Mouse (Mus musculus) gastrocnemius, postnatal 10 days (tissue): ENCODE data around the gene Gucy1a1. TPM values are rescaled to one million over a fixed set of nuclear protein-coding genes. Genes with fewer than 3 reads are reported as not detected.

Source experiments
- DNase-seq: peaks from one replicate; pipeline ENCODE4 v3.0.0; 2021; ENCODE audit warnings: mixed read lengths
- microRNA-seq, 2 experiments: library from miRNA; unstranded; fragments of <30 nt; microRNA quantifications; one replicate each; pipeline ENCODE4 v1.2.0; 2021
- total RNA-seq, 2 experiments: library from RNA; stranded (reverse); gene quantifications; 2 replicates each; pipeline ENCODE4 v1.2.3; 2021

The Gucy1a1 gene
- total RNA-seq, 2 experiments from 2014 or later, result 22.5 to 28.5 TPM

DNA sequence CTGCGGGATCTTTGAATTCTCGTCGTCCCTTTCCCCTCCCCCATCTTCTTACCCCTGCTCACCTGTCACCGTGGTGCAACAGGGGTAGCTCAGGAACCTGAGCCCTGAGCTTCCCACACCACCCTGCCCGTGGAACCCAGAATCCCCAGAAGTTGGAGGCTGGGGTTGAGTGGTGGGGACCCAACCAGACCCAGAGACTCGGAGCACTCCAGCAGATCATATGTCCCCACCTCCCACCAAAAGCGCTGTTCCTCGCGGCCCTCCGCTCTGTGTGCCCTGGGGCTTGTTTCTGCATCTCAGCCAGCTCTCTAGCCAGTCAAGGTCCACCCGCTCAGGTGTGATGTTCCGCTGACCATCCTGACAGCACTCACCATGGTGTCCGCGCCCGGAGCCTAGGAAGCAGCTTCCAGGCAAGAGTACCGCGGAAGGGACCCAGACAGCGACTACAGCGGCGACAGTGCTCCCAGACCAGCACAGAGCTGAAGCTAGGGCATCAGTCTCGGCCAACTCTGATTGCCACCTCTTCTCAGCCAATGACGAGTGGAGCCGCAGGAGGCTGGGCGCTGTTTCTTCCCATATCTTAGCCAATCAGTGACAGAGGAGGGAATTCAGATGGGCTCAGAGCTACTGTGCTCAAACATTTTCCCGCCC is 71.3 kb downstream of the Gucy1a1 start, which contains the start of gene Gucy1b1:
Gucy1b1 (minus strand) TSS at position 489 of the 651 bp plus-strand sequence.
- peak; percentile 50 for DNase-seq

DNA sequence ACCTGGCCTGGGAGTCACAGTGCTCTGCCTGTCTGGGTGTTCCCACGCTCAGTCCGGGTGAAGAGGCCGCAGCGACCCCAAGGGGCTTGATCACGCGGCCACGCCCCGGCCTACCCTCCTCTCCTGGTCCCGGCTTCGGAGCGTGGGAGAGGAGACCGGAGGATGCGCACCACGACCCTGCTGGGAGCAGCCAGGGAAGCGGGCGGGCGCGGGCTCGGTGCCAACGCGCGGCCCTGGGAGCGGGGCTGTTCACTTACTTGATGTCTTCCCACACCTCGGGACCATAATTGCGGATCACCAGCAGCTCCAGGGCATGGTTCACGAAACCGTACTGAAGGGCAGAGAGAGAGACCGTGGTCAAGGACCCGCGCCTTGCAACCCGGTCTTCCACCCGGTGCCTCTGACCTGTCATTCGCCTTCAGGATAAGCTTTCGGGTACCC is 71.8 kb downstream of the Gucy1a1 start:
- peak; percentile 57 for DNase-seq

DNA sequence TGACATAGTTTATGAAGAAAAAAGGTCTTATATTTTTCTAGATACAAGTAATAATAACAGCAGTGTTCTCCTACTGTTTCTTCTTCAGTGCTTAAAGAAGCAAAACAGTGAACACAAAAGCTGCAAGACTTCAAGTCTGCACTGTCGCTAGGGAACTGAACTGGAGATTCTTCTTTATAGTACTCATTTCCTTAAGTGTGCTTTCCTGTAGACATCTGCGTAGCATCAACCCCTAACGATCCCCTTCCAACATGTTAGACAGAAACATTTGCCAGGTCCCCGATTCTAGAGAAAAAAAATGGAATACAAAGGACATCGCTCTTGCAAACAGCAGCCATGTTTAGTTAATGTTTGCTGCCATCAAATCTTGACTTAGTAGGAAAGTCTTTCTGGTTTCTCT is 77.8 kb downstream of the Gucy1a1 start:
- no peak for DNase-seq

DNA sequence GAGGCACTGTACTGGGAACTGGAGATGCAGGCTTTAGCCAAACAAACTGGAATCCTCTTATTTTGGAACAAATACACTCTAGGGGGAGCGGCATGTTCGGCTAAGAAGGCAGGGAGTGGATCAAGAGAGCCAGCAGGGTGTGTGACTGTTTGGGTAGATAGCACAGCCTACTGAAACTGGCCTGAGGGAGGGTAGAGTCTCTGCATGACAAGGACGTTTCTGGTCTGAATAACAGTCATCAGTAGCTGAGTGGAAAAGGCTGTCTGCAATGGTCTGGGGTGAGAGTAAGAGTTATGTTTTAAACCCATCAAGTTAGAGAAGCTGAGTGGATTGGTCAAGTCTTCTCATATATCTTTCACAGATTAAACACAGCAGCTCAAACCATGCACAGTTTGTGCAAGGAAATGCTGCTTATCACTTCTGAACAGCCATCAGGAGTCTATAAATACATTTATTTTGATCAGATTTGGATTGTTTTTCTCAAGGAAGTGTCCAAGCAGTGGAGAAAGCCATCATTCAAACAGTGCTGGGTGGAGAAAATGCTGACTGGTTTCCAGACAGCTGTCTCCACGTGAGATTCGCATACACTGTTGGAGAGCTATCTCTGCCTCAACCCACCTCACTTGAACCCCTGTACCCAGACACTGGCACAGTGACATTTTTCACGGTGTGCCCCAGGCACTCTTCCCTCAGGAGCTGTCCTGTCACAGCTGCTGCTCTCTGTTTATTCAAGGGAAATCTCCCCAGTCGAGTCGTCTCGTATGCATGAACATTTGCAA is 84.0 kb downstream of the Gucy1a1 start:
- no peak for DNase-seq

DNA sequence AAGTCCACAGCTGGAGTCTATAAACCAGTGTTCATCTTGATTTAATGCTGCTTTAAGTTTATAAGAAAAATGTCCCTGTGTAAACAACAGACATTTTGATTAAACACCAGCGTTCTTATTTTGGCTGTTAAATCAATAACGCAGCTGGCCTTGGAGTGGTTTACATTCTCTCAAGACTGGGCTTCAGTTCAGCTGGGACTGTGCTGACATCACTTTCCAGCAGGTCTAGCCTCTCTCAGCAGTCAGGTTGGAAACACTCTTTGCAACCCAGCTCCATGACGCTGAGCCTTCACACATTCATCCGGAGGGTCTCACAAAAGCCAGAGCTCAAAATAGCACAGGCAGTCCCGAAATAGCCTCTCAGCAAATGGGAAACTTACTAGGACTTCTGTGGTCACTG is 88.4 kb downstream of the Gucy1a1 start:
- DNase-seq, result no peak

DNA sequence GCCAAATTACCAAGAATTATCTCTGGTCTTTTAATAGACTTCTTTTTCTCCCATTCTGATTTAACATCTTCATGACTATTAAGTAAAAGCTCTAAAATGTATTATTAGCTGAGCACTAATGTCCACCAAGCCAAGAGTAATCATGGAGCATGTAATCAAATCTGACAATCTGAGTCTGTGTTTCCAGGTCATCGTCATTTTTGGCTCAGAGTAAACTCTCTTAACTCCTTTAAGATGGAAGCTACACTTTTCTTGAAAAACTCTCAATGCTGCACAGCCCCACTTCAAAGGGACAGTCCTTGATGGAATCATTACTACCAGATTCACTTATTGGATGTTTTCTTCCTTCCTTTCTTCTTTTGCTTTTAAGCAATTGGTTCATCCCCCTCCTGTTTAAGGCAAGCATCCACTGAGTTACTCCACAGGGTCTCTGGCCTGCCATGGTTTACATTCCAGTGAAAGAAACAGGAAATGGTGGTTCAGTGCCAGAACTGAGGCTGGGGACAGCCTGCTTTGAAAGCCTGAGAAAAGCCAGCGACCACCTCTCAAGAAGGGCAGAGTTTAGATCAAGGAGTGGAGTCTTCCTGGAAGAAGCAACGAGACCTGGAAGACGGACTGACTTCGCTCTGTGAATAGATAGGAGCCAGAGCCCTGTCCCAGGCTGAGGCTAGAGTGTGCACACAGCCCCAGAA is 91.2 kb downstream of the Gucy1a1 start:
- no peak for DNase-seq

DNA sequence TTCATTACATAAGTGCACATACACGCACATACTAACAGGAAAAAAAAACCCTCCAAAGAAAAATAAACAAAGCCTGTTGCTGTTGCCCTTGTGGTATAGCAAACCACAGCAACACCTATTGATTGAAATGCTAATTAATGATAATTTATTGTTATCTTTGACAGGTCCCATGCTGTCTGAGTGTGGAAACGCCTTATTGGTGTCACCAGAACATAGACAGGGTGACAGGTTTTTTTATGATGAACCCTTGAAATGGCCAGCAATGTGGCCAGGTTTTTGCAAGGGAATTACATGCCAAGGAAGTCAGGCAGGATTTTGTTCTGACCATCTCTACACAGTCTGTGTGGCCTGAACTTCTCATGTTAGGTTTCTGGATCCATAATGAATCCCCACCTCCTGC is 93.6 kb downstream of the Gucy1a1 start:
- no peak for DNase-seq

DNA sequence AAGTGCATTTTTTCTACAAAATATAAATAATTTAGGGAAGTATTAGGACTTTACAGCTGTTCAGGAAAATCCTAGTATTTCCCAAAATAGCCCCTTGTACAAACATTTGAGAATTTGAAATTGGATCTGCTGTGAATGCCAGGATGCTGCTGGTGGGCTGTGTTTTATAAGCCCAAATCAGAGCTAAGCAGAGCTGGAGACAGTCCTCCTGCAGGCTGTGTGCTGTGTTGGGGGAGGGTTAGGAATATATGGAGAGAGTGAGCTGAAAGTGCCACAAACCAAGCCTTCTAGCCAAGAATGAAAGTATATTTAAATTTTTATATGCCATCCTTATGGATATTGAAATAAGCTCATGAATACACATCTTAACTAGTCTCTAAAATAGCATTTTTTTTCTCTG is 94.1 kb downstream of the Gucy1a1 start:
- no peak for DNase-seq

DNA sequence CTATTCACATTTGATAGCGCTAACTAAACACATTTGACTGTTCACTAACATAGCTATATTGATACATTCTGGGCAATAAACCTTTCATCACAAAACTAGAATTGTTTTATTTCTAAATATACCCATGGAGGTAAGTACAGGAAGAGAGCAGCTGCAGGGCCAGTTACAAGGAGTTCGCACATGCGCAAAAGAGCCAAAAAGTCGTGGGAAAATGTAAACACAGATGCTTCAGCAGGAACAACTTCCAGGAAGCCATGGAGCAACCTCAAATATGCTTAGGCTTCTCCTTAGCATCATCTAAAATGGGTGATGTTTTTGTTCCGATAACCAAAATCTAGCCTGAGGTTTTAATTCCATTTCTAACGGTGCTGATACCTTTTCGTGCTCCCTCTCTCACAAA is 96.9 kb downstream of the Gucy1a1 start:
- no peak for DNase-seq

DNA sequence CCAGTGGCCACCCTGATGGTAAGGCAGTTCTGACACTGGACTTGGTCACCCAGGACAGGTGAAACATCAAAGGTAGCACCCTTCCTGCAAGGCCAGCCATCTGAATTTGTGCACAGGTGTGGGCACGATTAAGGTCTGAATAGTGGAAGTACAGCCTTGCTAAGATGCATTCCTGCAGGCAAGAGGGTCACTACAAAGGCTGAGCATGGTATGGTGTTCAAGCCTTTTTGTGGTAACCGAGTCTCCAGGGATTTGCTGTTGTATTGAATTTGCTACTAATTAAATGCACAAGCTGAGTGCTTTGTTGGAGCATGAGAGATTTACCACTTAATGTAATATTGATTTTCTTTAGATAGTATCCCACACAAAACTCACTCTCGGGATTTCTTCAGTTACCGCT is 97.5 kb downstream of the Gucy1a1 start:
- DNase-seq, result no peak

DNA sequence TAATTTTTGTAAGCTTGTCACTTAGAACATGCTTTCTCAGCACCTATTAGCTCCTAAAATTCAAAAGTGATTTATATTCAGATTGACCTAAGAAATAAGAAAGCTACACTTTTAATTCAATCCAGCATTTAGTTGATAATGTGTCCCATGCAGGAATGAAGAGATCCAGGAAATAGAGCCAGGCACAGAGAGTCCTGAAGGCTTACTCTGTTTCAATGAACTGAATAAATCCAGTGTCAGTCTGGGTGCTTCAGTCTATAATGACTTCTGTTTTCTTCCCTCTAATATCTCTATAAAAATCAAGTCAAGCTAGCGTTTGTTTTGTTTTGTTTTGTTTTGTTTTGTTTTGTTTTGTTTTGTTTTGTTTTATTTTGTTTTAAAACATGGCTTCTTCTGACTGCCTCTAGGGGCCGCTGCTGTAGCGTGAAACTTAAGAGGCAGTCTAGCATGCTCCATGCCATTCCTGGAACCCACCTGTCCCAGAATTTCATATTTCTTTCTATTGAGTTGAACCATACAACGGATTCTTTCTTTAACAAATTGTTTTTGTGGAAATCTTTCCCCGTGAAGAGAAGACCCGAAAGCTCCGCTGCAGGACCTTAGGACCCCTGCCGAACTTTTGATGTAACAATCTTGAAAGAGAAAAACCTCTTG is 98.4 kb downstream of the Gucy1a1 start:
- DNase-seq, result peak; percentile 53

DNA sequence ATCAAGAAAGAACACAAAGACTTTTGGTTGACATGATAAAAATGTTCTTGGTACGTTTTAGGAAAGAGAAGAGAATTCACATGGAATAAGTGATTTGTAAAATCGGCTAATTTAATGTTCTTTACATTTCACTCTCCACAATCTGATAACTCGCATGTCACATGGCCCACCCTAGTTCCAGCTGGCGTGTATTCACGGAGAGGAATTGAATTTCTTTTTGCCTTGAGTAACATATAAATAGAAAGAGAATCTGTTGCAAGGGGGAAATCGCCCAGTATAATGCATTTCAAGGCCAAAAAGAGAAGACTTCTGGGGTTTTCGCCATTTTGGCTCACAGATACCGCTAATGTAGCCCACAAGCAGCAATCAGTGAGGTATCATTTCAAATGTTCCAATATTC is 99.5 kb downstream of the Gucy1a1 start:
- no peak for DNase-seq

DNA sequence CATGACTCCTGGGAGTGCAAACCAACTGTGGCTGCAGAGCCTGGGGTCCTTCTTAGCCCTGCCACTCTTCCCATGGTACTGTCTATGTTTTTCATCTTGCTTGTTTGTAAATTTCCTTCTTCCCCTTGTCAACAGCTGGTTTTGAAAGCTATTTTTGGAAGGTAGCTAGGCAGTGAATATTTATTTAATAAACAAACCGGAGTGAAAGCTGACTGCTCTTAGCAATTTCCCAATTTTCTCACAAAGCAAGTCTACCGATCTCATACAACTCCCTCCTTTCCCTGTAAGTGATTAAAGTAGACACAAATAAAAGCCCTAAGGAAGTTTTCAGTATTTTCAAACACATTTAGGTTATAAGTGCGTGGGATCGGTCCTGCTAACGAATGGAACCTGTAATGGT is 100.7 kb downstream of the Gucy1a1 start:
- DNase-seq, result no peak

DNA sequence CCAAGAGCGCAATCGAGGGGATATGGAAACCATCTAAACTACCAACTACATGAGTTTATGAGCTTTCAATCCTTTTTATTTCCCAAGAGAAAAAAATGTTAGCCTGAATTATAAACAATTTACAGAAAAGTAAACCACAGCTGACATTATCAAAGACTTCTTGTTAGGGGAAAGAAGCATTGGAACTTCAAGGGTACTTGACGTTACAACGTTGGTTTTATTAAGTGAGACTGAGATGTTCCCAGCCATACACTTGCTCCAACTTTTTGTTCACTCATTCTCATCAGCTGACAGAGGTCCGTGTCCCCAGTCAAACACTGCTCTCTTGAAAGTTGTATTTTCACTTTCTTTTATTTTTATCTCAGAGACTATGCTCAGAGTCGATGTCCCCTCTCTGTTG is 101.9 kb downstream of the Gucy1a1 start:
- DNase-seq, result no peak

Small RNAs within 50 kb of the gene (microRNA-seq; reads per million reads assigned to microRNA genes)
- gene Mir7010, result 0.50 to 0.64 reads per million in 2 experiments

Other genes starting within 250 kb of the Gucy1a1 start
- gene Ctso, start 213.2 kb downstream of the Gucy1a1 start, total RNA-seq, result 1 to 10 TPM; 5.2 to 7.7 TPM
- not detected for gene Tdo2, start 169.6 kb downstream of the Gucy1a1 start, total RNA-seq
- gene Asic5, start 163.5 kb downstream of the Gucy1a1 start, total RNA-seq, result not detected
- gene Gucy1b1, start 71.1 kb downstream of the Gucy1a1 start, total RNA-seq, result 10 to 100 TPM in 1 of 2 experiments, 1 to 10 TPM in 1; 8.6 to 10.6 TPM
- gene Map9, start 212.3 kb upstream of the Gucy1a1 start, total RNA-seq, result 1 to 10 TPM; 1.7 to 1.9 TPM